Mouse (Mus musculus): ENCODE results near the gene Qrich1. TPM values are rescaled to one million over a fixed set of nuclear protein-coding genes. Genes with fewer than 3 reads are reported as not detected.
A peak's percentile ranks its signal among the peaks of the same experiment; 100 is the strongest.

The Qrich1 gene
- total RNA-seq, 2 experiments from 2014 or later = 92.3 to 133 TPM

DNA sequence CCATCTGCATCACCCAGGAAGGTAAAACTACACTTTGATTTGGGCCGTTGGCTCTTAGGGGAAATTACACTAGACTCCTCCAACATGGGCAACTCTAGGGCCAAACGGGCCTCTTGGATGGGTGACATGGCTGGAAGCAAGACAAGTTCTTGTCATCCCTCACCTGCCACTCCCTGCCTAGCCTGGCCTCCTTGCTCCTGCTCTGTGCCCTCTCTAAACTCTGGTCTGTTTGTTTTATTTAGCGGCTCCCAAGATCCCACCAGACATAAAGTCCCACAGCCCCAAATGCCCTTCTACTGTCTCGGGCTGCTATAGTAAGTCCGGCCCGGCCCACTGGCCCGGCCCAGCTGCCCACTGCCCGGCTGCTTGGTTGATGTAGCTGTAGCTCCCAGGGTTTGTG is 47.1 kb downstream of the Qrich1 start:
- ATAC-seq (replicated peaks; ENCODE audit: poor library complexity) = no peak

DNA sequence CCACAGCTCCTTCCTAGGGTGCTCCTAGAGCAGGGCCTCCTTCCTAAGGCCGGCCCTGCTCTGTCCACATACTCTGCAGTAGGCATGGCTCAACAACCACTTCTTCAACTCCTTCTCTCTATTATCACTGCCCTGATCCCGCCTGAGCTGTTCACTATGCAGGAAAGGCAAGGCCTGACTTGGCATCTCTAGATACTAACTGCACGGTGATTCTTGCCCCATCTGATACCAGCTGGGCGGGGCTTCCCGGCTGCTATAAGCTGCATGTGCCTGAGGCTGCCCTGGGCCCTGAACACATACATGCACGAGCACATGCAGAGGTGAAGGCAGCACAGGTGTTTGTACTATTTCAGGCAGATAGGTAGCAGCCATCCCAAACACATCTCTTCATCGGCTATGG is 47.5 kb downstream of the Qrich1 start:
- no peak for ATAC-seq (replicated peaks; ENCODE audit: poor library complexity)

DNA sequence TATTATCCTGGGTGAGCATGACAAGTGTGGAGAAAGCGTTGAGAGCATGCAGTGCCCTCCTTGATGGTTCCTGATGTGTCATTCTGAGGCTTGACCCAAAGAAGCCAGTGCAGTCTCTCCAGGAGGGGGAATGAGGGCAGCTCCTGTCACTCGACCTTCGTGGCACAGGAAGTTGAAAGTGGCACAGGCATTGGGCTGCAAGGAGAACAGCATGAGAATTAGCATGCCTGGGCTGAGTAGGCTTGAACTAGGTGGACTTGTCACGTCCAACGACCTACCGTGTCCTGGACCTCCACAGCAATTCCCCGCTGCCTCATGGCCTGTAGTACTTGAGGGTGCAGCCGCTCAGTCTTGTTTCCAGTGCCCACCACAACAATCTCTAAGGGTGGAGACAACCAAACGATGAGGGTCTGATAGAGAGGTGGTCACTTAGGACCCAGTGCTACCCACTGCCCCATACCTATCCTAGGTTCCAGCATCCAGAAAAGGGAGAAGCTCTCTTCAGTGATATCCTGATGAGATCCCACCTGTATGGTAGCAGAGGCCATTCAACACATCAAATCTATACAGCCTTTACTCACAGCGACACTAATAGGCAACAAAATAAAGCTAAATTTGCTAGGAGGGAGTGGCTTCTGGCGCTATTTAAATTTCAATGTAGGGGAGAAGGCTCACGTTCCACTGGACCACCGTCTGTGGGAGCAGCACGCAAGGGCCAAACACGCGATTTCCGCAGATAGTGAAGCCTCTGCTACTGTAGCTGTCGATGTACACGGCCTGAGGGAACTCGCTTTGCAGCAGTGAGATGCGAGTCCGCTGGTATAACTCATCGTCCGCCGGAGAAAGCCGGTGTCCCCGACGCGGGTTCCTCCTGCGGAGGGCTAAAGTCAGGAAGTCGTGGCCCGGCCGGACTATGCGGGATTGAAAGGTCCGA is 49.5 kb downstream of the Qrich1 start:
- no peak for ATAC-seq (replicated peaks; ENCODE audit: poor library complexity)

DNA sequence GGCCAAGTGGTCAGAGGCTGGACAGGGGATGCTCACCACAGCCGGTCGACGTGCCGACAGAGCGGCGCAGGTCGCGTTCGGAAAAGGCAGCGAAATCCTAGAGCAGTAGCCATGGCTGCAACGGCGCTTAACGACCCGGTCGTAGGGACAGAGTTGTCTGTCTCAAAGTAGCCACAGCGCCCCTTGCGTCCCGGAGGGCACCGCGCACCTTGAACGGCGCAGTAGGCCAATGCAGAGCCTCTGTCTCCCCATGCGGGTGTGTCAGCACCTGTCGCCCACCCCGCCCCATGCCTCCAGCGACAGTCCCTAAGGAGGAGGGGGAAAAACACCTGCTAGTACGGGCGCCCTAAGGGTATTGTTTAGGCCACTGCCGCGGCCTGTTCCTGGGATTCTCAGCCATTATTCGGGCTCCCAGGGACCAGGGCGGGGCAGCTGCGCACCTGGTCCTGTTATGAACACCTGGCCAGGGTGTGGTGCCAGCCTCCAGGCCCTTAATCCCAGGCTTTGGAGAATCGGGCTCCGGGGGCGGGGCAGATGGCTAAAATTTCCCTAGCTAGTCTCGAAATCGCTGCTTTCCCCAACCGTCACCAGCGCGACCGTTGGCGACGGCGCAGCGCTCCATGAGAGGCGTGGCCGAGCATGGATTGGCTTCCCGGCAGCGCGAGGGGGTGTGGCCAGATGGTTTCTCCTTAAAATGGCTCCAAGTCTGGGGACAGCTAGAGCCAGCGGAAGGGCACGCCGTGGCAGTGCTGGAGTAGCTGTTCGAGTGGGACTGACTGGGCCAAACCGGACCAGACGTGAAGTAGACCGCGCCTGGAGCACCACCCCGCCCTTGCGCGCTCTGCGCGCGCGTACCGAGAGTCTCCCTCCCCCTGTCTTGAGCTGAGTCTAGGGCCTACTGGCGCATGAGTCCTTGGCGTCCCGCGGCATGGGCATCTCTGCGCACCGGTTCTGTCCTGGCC is 50.5 kb downstream of the Qrich1 start, which contains the start of gene Ndufaf3:
Ndufaf3 (minus strand) TSS at position 620 of the 962 bp plus-strand sequence.
- peak; percentile 58 for ATAC-seq (replicated peaks; ENCODE audit: poor library complexity)

DNA sequence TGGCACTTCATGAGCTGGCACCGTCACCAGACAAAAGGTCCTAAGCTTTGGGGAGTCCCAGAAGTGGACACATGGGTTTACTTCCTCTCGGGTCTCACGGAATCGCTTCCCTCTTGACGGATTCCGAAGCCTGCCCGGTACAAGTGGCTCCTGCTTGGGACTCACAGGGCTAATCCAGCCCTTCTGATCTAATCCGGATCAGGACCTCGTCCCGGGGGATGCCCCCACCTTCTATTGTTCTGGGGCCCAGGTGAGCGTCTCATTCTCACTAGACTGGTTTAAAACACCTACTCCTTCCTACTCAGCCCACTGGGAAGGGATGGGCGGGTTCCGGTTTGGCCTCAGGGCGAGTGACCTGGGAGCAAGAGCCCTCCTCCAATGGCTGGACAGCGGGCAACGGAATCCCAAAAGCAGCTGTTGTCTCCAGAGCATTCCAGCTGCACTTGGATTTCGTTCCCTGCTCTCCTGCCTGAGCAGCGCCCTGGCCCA is 51.4 kb downstream of the Qrich1 start:
- no peak for ATAC-seq (replicated peaks; ENCODE audit: poor library complexity)

DNA sequence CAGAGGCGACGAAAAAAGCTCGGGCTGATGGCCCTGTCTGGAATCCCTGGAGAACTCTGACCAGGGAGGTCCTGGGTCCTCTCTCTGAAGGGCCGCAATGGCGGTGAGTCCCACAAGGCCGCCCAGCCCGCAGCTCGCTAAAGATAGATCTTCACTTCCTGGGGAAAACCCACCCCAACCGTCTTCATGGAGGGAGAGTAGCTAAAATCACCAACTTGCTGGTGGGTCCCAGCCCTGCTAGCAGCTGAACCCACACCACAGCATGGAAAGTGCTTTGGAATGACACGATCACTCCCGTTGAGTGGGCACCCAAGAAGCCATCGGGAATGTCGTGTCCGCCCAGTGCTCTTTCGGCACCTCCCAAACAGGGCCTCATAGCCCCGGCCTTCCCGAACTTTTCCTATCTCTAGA is 51.9 kb downstream of the Qrich1 start:
- no peak for ATAC-seq (replicated peaks; ENCODE audit: poor library complexity)

DNA sequence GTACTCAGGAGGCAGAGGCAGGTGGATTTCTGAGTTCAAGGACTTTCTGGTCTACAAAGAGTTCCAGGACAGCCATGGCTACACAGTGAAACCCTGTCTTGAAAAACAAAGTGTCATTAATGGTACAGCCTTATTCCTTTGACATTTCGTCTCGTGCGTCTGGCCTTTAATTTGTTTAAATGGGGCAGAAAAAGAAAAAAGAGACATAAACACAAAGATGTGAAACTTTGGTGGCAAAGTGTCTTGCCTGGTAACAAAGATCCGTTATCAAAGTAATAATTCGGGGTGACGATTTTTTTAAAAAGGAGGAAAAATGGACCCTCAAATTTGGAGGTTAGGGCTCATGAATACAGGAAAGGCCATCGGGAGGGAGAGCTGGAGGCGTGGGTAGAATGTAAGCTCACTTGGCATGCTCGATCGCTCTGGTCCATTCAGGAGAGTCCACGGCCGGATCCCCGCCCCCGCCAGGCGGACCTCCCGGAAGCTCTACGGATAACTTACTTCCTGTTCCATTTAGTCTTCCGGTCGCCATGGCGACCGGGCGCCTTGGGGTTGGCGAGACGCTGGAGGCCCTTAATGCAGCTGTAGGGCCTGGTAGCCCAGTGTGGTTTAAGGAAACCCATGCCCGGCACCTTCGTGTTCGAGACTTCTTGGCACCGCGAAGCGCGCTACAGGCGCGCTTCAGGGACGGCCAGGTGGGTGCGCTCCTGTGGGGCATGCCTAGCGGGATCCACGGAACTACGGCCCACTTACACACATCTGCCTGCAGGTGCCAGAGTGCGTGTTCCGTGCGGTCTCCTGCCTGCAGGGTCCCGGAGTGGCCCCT is 53.0 kb downstream of the Qrich1 start, which contains the start of gene Dalrd3:
Dalrd3 (plus strand) TSS at position 506 of the 826 bp plus-strand sequence.
- ATAC-seq (replicated peaks; ENCODE audit: poor library complexity) = peak; percentile 45

DNA sequence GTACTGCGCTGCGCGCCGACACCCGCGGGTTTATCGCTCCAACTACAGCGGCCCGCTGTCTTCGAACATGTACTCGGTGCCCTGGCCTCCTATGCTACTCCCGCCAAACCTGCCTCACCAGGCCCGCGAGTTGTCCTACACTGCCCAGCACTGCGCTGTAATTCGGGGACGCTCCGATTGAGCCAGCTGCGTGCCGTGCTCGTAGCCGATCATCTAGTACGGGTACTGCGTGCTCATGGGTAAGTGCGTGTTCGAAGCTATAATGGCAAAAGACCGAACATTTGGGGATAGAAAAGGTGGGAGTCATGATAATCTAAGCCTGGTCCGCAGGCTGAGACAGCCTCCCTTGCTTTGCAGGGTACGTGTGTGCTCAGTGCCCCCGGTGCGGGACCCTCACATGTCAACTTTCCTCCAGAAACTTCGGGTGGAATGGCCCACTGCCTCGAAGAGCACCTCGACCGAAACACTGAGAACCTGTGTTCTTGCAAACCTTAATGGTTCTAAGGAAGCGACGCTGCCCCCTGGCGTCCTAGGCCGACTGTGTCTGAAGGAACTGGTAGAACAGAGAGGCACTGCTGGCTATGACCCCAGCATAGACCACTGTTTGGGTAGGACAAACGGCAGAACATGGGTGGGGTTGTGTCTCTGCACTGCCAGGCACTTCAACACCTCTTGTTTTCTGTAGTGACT is 53.7 kb downstream of the Qrich1 start:
- ATAC-seq (replicated peaks; ENCODE audit: poor library complexity) = peak; percentile 29

DNA sequence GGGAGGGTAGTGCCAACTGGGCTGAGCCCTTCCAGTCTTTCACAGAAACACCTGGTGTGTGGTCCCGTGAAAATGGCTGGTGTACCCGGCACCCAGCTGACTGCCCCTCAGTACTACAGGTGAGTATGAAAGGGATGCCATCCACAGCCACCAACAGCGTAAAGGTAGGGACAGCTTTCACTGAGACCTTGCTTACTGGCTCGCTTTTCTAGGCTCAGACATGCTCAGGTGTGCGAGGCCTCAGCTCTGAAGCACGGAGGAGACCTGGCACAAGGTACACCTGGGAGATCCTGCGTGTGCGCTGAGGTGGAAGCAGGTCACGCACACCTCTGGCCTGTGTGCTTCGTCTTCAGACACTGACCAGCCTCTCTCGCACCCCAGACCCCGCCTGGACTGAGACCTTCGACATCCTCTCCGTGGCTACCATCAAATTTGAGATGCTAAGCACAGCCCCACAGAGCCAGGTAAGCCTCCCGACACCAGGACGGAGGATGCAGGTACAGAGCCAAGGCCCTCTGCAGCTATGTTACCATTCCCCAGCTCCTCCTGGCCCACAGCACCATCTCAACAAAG is 54.9 kb downstream of the Qrich1 start:
- ATAC-seq (replicated peaks; ENCODE audit: poor library complexity) = no peak

DNA sequence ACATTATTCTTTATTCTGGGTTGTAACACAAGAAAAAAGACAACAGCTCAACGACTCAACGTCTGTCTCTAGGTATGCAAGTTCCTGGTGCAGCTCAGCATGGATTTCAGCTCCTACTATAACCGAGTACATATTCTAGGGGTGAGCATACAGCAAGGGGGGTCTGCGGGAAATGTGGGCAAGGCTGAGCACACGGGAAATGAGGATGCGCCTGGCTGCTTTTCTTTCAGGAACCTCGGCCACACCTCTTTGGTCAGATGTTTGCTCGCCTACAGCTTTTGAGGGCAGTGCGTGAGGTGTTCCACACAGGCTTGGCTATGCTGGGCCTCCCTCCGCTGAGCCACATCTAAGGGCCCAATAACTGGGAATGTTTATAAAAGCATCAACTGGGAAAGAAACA is 55.7 kb downstream of the Qrich1 start:
- no peak for ATAC-seq (replicated peaks; ENCODE audit: poor library complexity)

DNA sequence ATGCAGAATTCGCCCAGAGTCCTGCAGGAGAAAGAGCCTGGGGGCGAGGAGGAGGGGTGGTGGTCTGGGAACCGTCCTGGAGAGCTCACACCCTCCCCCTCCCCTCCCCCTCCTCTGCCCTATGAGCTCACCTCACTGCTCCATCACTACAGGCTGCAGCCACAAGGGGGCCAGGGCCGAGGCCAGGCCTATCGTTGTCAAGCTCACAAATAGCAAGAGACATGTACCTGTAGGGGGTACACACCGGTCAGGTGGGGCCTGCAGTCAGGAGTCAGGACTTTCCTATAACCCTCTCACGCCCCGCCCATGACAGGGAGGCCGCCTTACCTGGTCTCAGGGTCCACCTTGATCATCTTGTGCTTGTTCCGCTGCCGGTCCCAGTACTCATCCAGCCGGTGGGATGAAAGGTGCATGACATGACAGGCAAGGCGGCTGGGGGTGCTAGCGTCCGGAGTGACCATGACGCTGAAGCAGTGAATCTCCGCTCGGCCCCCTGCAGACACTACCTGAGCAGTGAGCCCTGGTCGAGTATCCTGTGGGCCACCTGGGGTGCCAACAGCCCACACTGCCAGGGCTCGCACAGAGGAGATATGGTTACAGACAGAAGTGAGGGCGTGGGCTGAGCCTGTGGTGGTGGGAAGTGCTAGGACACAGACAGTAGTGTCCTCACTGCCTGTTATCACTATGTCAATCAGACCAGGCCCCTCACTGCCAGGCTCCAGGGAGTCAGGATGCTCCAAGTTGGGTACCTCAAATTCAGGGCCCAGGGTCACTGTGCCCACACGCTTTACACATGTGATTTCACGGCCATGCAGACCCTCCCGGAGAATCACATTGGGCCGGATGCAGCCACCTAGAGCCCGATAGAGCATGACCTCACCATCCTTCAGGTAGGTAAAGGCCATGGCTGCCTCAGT is 57.4 kb downstream of the Qrich1 start:
- peak; percentile 20; the same call in 1 of the 2 replicates for ATAC-seq (replicated peaks; ENCODE audit: poor library complexity)

DNA sequence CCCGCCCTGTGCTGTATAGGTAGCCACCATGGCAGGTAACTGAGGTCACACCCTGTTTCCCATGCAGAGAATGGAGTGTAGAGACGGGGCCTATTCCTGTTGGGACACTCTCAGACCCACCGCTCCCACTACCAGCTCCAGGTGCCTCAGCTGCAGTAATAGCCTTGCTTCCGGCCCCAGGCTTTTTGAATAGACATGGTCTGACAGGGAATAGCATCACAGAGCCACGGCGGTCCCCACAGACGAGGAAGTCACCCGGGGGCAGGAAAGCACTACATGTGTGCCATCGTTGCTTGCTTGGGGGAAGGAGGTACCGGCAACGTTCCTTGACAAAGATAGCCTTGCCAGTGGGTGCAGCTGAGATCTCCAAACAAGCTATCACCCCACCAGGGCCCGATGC is 58.3 kb downstream of the Qrich1 start:
- no peak for ATAC-seq (replicated peaks; ENCODE audit: poor library complexity)

DNA sequence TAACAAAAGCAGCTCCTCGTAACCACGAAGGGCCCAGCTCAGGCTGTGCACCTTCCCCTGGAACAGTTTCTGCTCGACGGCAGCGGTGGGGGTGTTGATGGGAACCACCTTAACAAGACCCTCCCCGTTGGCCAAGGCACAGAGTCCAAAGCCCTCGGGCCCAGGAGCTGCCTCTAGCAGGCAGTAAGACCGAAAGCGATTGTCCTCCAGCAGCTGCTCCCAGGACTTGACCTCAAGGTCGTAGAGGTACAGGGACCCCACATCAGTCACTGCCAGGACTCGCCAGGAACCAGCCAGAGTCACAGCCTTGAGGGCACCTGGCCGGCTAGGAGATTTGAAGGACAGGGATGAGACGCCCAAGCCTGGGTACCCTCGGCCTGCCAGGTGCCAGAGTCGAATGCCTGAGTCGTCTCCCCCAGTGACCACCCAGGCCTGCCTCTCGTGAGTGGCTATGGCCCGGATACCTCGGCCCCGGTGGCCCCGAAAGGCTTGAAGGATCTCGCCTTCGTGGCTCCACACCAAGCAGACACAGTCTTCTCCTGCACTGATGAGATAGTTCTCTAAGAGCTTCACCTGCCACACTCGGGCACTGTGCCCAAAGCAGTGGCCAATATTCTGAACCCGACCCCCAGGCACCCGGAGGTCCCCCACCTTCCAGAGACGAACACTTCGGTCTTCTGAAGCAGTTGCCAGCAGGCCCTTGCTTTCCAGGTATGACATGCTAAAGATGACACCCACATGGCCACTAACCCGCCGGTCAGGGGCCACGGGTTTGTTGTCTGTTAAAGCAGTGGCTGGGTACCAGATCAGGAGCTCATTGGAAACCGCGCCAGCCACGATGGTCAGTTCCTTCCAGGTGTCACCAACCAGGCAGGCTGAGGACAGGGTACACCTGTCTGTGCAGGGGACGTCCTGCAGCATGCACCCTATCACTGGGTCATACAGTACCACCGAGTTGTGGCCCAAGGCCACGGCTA is 59.0 kb downstream of the Qrich1 start:
- no peak for ATAC-seq (replicated peaks; ENCODE audit: poor library complexity)

DNA sequence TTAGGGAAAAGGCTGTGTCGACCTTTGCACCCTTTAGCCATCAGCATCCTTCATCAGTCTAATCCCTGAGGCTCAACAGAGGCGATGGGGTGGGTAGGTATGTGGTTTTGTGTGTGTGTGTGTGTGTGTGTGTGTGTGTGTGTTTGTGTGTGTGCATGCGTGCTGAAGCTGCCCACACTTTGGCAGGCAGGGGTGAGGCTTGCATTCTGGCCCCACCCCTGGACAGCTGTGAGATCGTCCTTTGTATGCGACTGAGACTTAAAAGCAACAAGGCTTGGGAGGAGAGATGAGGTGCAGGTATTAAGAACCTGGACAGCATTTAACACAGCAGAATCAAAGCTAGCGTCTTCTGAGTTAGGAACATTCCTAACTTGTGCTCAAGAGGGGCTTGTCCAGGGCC is 60.4 kb downstream of the Qrich1 start:
- no peak for ATAC-seq (replicated peaks; ENCODE audit: poor library complexity)

DNA sequence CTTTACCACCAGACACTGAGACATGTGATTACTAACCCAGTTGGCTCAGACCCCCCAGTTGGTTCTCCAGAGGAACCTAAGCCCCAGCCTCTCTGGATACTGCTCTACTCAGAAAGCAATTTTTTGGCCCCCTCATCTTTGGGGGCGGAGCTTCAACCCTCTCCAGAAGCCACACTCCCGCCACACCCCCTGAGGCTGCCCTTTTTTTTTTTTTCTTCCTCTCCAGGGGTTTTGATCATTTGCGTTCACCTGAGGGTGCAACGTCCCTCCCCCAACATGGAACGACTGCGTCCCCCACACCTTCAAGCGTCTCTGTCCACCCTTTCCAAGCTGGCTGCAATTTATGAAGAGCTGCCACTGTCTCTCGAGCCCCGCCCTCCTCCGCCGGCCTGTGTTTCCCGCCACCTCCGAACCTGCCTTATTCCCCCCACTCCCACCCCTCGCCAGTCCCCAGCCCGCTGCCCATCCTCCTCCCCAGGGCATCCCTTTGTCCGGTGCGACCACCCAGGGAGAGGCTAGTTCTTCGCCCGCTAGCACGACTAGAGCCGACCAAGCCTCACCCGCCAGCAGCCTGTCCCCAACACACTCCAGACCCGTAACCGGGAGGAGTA is 61.4 kb downstream of the Qrich1 start:
- peak; percentile 25 for ATAC-seq (replicated peaks; ENCODE audit: poor library complexity)

DNA sequence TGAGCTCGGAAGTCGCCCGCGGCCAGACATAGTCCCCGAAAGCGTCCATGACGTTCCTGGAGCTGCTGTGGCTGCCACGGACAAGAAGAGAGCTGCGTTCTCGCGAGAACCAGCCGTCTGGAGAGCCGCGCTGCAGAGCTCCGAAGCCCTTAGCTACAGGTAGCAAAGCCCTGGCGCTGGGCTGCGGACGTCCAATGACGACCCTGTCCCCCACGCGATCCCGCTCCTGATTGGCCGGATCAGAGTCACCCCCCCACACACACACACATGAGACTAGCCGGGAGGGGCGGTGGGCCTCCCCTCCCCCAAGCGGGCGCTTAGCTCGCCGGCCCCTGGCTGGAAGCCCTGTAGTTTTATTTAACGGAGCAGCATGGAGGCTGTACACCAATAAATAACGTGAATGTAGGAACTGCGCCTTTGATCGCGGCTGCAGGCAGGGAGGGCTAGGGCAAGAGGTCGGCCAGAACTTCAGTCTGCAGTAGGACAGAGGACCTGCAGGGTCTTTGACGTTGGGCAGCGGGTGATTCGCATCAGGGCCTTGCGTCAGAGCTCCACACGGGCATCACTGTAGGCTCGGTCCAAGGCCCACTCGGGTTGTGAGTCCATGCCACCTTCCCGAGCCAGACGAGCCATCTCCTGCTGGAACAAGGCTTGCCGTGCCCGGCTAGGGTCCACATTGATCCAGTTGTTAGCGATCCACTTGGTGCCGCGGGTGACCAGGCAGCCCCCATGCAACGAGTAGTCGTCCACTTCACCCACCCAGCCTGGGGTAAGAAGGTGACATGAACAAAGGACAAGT is 62.1 kb downstream of the Qrich1 start, which contains the start of gene Wdr6:
Wdr6 (minus strand) TSS at position 195 of the 799 bp plus-strand sequence.
- peak; percentile 91 for ATAC-seq (replicated peaks; ENCODE audit: poor library complexity)

Measured in megakaryocyte progenitor cell, adult 5-6 weeks (primary cell).